Mouse (Mus musculus): ENCODE measurements around the gene Dtl. TPM values are rescaled to one million over a fixed set of nuclear protein-coding genes. Genes with fewer than 3 reads are reported as not detected.

Gene Dtl
- polyA plus RNA-seq, 1 experiment, result 81.1 TPM

GRCm38 (mm10) chr1:191588749-191589148 is 13.4 kb upstream of the Dtl start:
- Histone ChIP-seq H3K36me3 (ENCODE audit: control insufficient read depth, insufficient read depth, low read length, poor library complexity, severe bottlenecking) (peaks cover 35% of the 10 kb centered on the region), H3K4me1 (ENCODE audit: control insufficient read depth, insufficient read depth, low read length) (no peaks in the 10 kb centered on the region)
- TF ChIP-seq POLR2A (IDR thresholded peaks at IDR 0.05; ENCODE audit: insufficient read depth, low read length), result no peak
- no peak for TF ChIP-seq CTCF (IDR thresholded peaks at IDR 0.05; ENCODE audit: low read depth, low read length)
- TF ChIP-seq EP300 (IDR thresholded peaks at IDR 0.05; ENCODE audit: insufficient read depth, low read depth, low read length), result no peak

GRCm38 (mm10) chr1:191587062-191587461 is 11.7 kb upstream of the Dtl start:
- H3K4me1 ChIP-seq (ENCODE audit: control insufficient read depth, insufficient read depth, low read length), result no peaks in the 10 kb centered on the region
- H3K9ac ChIP-seq (ENCODE audit: low read depth, poor library complexity, severe bottlenecking), result no peak overlapping the region
- no peak overlapping the region for H3K4me3 ChIP-seq (ENCODE audit: low read depth, low read length)
- H3K27ac ChIP-seq (ENCODE audit: insufficient read depth, low read length), result no peak overlapping the region
- H3K27me3 ChIP-seq (ENCODE audit: control insufficient read depth, insufficient read depth, low read length, poor library complexity, severe bottlenecking), result no peaks in the 10 kb centered on the region
- H3K9me3 ChIP-seq (replicated peaks; ENCODE audit: control insufficient read depth, insufficient read depth, low read length, poor library complexity, severe bottlenecking), result no peaks in the 10 kb centered on the region
- H3K36me3 ChIP-seq (ENCODE audit: control insufficient read depth, insufficient read depth, low read length, poor library complexity, severe bottlenecking), result peaks cover 49% of the 10 kb centered on the region
- no peak for TF ChIP-seq EP300 (IDR thresholded peaks at IDR 0.05; ENCODE audit: insufficient read depth, low read depth, low read length)
- TF ChIP-seq CTCF (IDR thresholded peaks at IDR 0.05; ENCODE audit: low read depth, low read length), result no peak
- no peak for TF ChIP-seq POLR2A (IDR thresholded peaks at IDR 0.05; ENCODE audit: insufficient read depth, low read length)

More at GRCm38 (mm10) chr1:191588749-191589148, 13.4 kb upstream of the Dtl start:
- Histone ChIP-seq H3K4me3 (ENCODE audit: low read depth, low read length) (no peak overlapping the region), H3K9me3 (replicated peaks; ENCODE audit: control insufficient read depth, insufficient read depth, low read length, poor library complexity, severe bottlenecking) (no peaks in the 10 kb centered on the region), H3K27ac (ENCODE audit: insufficient read depth, low read length) (no peak overlapping the region), H3K27me3 (ENCODE audit: control insufficient read depth, insufficient read depth, low read length, poor library complexity, severe bottlenecking) (no peaks in the 10 kb centered on the region), H3K9ac (ENCODE audit: low read depth, poor library complexity, severe bottlenecking) (no peak overlapping the region)

DNA sequence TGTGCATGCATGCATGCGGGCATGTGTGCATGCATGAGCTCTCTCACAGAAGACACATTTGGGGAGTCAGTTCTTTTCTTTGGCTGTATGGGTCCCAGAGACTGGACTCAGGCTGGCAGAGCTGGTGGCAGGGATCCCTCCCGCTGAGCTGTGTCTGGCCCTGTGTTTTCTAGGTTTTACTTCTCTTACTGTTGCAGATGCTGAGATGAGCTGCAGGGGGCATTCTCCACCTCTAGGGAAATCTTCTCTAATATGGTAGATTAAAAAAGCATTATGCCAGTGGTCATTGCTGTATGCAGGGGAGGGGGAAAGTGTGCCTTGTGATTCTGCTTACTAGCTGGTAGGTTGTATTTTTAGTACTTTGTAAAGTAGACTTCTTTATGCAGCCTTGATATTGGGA is 10.4 kb upstream of the Dtl start:
- Histone ChIP-seq H3K9ac (ENCODE audit: low read depth, poor library complexity, severe bottlenecking) (no peak overlapping the region), H3K27ac (ENCODE audit: insufficient read depth, low read length) (no peak overlapping the region), H3K4me1 (ENCODE audit: control insufficient read depth, insufficient read depth, low read length) (no peaks in the 10 kb centered on the region), H3K9me3 (replicated peaks; ENCODE audit: control insufficient read depth, insufficient read depth, low read length, poor library complexity, severe bottlenecking) (no peaks in the 10 kb centered on the region), H3K4me3 (ENCODE audit: low read depth, low read length) (no peak overlapping the region), H3K36me3 (ENCODE audit: control insufficient read depth, insufficient read depth, low read length, poor library complexity, severe bottlenecking) (peaks cover 49% of the 10 kb centered on the region), H3K27me3 (ENCODE audit: control insufficient read depth, insufficient read depth, low read length, poor library complexity, severe bottlenecking) (no peaks in the 10 kb centered on the region)
- TF ChIP-seq CTCF (IDR thresholded peaks at IDR 0.05; ENCODE audit: low read depth, low read length) (no peak), POLR2A (IDR thresholded peaks at IDR 0.05; ENCODE audit: insufficient read depth, low read length) (no peak), EP300 (IDR thresholded peaks at IDR 0.05; ENCODE audit: insufficient read depth, low read depth, low read length) (no peak)

DNA sequence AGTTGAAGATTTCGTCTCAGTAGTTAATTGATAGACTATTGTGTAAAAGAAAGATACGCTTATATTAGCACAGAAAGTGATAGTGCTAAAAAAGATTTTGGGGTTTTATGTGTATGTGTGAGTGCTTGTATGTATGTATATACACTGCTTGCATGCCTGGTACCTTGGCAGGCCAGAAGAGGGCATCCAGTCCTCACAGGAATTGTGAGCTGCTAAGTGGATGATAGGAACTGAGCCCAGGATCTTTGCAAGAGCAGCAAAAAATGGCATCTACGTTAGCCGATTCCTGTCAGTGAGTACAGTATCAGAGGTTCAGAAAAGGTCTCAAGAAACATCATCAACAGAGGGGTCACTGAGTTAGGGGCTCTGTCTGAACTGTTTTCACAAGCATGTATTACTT is 9.1 kb upstream of the Dtl start:
- no peak for TF ChIP-seq POLR2A (IDR thresholded peaks at IDR 0.05; ENCODE audit: insufficient read depth, low read length)
- TF ChIP-seq CTCF (IDR thresholded peaks at IDR 0.05; ENCODE audit: low read depth, low read length), result peak; percentile 32
- no peaks in the 10 kb centered on the region for H3K4me1 ChIP-seq (ENCODE audit: control insufficient read depth, insufficient read depth, low read length)
- H3K9ac ChIP-seq (ENCODE audit: low read depth, poor library complexity, severe bottlenecking), result no peak overlapping the region
- no peak overlapping the region for H3K4me3 ChIP-seq (ENCODE audit: low read depth, low read length)
- H3K27me3 ChIP-seq (ENCODE audit: control insufficient read depth, insufficient read depth, low read length, poor library complexity, severe bottlenecking), result no peaks in the 10 kb centered on the region
- peaks cover 49% of the 10 kb centered on the region for H3K36me3 ChIP-seq (ENCODE audit: control insufficient read depth, insufficient read depth, low read length, poor library complexity, severe bottlenecking)
- H3K9me3 ChIP-seq (replicated peaks; ENCODE audit: control insufficient read depth, insufficient read depth, low read length, poor library complexity, severe bottlenecking), result no peaks in the 10 kb centered on the region
- H3K27ac ChIP-seq (ENCODE audit: insufficient read depth, low read length), result no peak overlapping the region

- no peak overlapping the region for H3K27ac ChIP-seq (ENCODE audit: insufficient read depth, low read length)
- H3K4me1 ChIP-seq (ENCODE audit: control insufficient read depth, insufficient read depth, low read length), result no peaks in the 10 kb centered on the region
- no peaks in the 10 kb centered on the region for H3K9me3 ChIP-seq (replicated peaks; ENCODE audit: control insufficient read depth, insufficient read depth, low read length, poor library complexity, severe bottlenecking)
- H3K9ac ChIP-seq (ENCODE audit: low read depth, poor library complexity, severe bottlenecking), result no peak overlapping the region
- no peak overlapping the region for H3K4me3 ChIP-seq (ENCODE audit: low read depth, low read length)
- no peaks in the 10 kb centered on the region for H3K27me3 ChIP-seq (ENCODE audit: control insufficient read depth, insufficient read depth, low read length, poor library complexity, severe bottlenecking)
- H3K36me3 ChIP-seq (ENCODE audit: control insufficient read depth, insufficient read depth, low read length, poor library complexity, severe bottlenecking), result peaks cover 47% of the 10 kb centered on the region
- no peak for TF ChIP-seq POLR2A (IDR thresholded peaks at IDR 0.05; ENCODE audit: insufficient read depth, low read length)
- TF ChIP-seq CTCF (IDR thresholded peaks at IDR 0.05; ENCODE audit: low read depth, low read length), result no peak
- TF ChIP-seq EP300 (IDR thresholded peaks at IDR 0.05; ENCODE audit: insufficient read depth, low read depth, low read length), result no peak
Measured at GRCm38 (mm10) chr1:191583836-191584235, 8.5 kb upstream of the Dtl start.

DNA sequence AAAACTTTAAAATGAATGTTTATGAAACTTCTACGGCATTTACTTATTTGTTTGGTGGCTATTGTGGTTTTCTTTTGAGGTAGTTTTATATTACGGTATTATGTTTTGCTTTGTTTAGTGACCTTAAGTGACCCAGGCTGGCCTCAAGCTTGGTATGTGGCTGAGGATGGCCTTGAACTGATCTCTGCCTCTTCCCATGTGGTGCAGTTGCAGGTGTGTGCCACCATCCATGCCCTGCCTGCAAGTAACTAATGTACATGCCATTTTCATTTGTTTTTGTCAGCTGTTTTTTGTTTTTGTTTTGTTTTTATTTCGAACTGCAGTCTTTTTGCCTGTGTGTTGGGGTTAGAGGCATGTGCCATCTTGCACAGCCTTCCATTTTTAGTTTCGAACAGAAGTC is 6.3 kb upstream of the Dtl start:
- no peak overlapping the region for H3K4me3 ChIP-seq (ENCODE audit: low read depth, low read length)
- H3K36me3 ChIP-seq (ENCODE audit: control insufficient read depth, insufficient read depth, low read length, poor library complexity, severe bottlenecking), result peaks cover 32% of the 10 kb centered on the region
- no peak overlapping the region for H3K9ac ChIP-seq (ENCODE audit: low read depth, poor library complexity, severe bottlenecking)
- H3K27ac ChIP-seq (ENCODE audit: insufficient read depth, low read length), result no peak overlapping the region
- H3K9me3 ChIP-seq (replicated peaks; ENCODE audit: control insufficient read depth, insufficient read depth, low read length, poor library complexity, severe bottlenecking), result no peaks in the 10 kb centered on the region
- no peaks in the 10 kb centered on the region for H3K4me1 ChIP-seq (ENCODE audit: control insufficient read depth, insufficient read depth, low read length)
- TF ChIP-seq CTCF (IDR thresholded peaks at IDR 0.05; ENCODE audit: low read depth, low read length) (no peak), POLR2A (IDR thresholded peaks at IDR 0.05; ENCODE audit: insufficient read depth, low read length) (no peak), EP300 (IDR thresholded peaks at IDR 0.05; ENCODE audit: insufficient read depth, low read depth, low read length) (no peak)
- no peaks in the 10 kb centered on the region for H3K27me3 ChIP-seq (ENCODE audit: control insufficient read depth, insufficient read depth, low read length, poor library complexity, severe bottlenecking)
